Mouse (Mus musculus): ENCODE measurements around the gene Pbx1.

GRCm38 (mm10) chr1:168230134-168230533 lies 201.9 kb downstream of the Pbx1 start:
- TF ChIP-seq GATA1 (IDR thresholded peaks at IDR 0.05; ENCODE audit: borderline replicate concordance, low read length) = no peak
- no peak for TF ChIP-seq FLI1 (IDR thresholded peaks at IDR 0.05; ENCODE audit: low read length)
